Mouse (Mus musculus): ENCODE data around the gene Atxn2.

- TF ChIP-seq MAFK (IDR thresholded peaks at IDR 0.05; ENCODE audit: insufficient replicate concordance, low read length): no peak
- TF ChIP-seq PAX5 (IDR thresholded peaks at IDR 0.05; ENCODE audit: low read length): no peak
- TF ChIP-seq EP300 (IDR thresholded peaks at IDR 0.05; ENCODE audit: low read length): no peak
These were observed 9.9 kb downstream of the Atxn2 start for GRCm38 (mm10) chr5:121720888-121721585.

All from CH12.LX (cell line).